Comparison of ENCODE assay signal across 8 mouse cellular contexts in the genomic region with DNA sequence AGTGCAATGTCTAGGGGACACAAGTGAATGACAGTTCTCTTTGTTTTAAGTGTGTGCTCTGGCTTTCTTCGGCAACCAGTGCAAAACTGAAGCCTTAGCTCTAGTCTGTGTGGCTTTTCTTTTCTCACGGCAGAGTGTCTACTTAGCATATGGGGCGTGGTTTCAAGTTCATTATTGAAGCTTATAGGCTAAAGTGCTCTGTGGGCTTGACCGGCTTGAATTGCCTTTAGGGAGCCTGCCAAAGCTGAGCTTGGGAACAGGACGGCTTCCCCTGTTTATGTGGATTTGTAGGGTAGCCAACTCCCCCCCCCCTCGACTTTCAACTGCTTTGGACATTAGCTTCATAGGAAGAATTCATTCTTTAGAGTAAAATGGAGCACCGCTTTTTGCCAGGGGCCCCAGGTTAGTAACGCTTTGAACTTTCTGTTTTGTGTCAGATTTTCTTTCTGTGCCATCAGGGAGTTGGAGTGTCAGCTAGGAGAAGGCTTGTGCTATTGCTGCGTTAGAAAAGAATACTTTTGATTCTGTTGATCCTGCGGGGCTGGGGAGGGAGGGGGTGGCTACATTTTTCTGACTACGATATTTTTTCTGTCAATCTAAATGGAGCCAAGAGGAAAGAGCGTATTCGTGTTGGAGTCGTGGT. TPM values are rescaled to one million over a fixed set of nuclear protein-coding genes. Genes with fewer than 3 reads are reported as not detected.
DNase-seq lines count a peak whose midpoint lies in the region; ATAC-seq and TF ChIP-seq lines count a peak whose summit lies in the region.

No protein-coding gene starts in this region.

- TF ChIP-seq CTCF in stomach, postnatal 0 days (IDR thresholded peaks at IDR 0.05; ENCODE audit: low read depth): peak; percentile 12; the same call in 1 of the 2 replicates

- no peaks in the 10 kb centered on the region for H3K36me3 ChIP-seq in embryonic facial prominence, embryonic 15.5 days
- H3K36me3 ChIP-seq in heart, embryonic 10.5 days: no peaks in the 10 kb centered on the region
- no peaks in the 10 kb centered on the region for H3K36me3 ChIP-seq in midbrain, embryonic 16.5 days (ENCODE audit: control insufficient read depth, insufficient read depth, low read length)
- no peaks in the 10 kb centered on the region for H3K36me3 ChIP-seq in stomach, postnatal 0 days (ENCODE audit: control insufficient read depth, insufficient read depth, low read length)

- 3% methylated on average over 14 of the region's 14 CpGs for WGBS in embryonic facial prominence, embryonic 15.5 days
- 22% methylated on average over 14 of the region's 14 CpGs for WGBS in heart, embryonic 10.5 days
- WGBS in midbrain, embryonic 16.5 days: 5% methylated on average over 14 of the region's 14 CpGs
- 4% methylated on average over 14 of the region's 14 CpGs for WGBS in stomach, postnatal 0 days

- H3K9ac ChIP-seq in embryonic facial prominence, embryonic 15.5 days: no peak overlapping the region
- no peak overlapping the region for H3K9ac ChIP-seq in midbrain, embryonic 16.5 days (ENCODE audit: low read depth, low read length)
- H3K9ac ChIP-seq in stomach, postnatal 0 days (ENCODE audit: low read length): peak overlapping the region; percentile 41; the same call in 1 of the 2 replicates

- H3K27me3 ChIP-seq in embryonic facial prominence, embryonic 15.5 days: no peaks in the 10 kb centered on the region
- no peaks in the 10 kb centered on the region for H3K27me3 ChIP-seq in heart, embryonic 10.5 days (ENCODE audit: insufficient read depth, poor library complexity, severe bottlenecking)
- H3K27me3 ChIP-seq in midbrain, embryonic 16.5 days (ENCODE audit: control insufficient read depth, insufficient read depth, low read depth, low read length): no peaks in the 10 kb centered on the region
- H3K27me3 ChIP-seq in stomach, postnatal 0 days (ENCODE audit: control insufficient read depth, insufficient read depth, low read length): no peaks in the 10 kb centered on the region

- peak overlapping the region; percentile 80 for H3K27ac ChIP-seq in embryonic facial prominence, embryonic 15.5 days (replicated peaks)
- no peak overlapping the region for H3K27ac ChIP-seq in heart, embryonic 10.5 days
- H3K27ac ChIP-seq in midbrain, embryonic 16.5 days (ENCODE audit: low read length): peak overlapping the region; percentile 63
- peak overlapping the region; percentile 84 for H3K27ac ChIP-seq in stomach, postnatal 0 days (replicated peaks)

- peaks cover 24% of the 10 kb centered on the region for H3K4me1 ChIP-seq in embryonic facial prominence, embryonic 15.5 days
- H3K4me1 ChIP-seq in heart, embryonic 10.5 days: peaks cover 15% of the 10 kb centered on the region
- H3K4me1 ChIP-seq in midbrain, embryonic 16.5 days (ENCODE audit: control insufficient read depth, insufficient read depth, low read length): peaks cover 8% of the 10 kb centered on the region
- peaks cover 2% of the 10 kb centered on the region; the same call in 1 of the 2 replicates for H3K4me1 ChIP-seq in stomach, postnatal 0 days (replicated peaks; ENCODE audit: control insufficient read depth, insufficient read depth)

- peak; percentile 92 for ATAC-seq in embryonic facial prominence, embryonic 15.5 days (ENCODE audit: insufficient number of reproducible peaks, low FRiP score, low TSS enrichment, low read depth)
- ATAC-seq in midbrain, embryonic 16.5 days: peak; percentile 95
- ATAC-seq in stomach, postnatal 0 days (ENCODE audit: low FRiP score, low TSS enrichment): peak; percentile 93

- peak; percentile 43 for DNase-seq in urinary bladder, postnatal 25 days (ENCODE audit: low spot score)
- DNase-seq in urinary bladder, postnatal 10 days (ENCODE audit: low spot score): no peak
- no peak for DNase-seq in heart, embryonic 10.5 days (ENCODE audit: low spot score)
- DNase-seq in kidney, adult 8-10 months: peak; percentile 77 to 82
- DNase-seq in liver: peak; percentile 61
- peak; percentile 74 for DNase-seq in stomach, postnatal 0 days (ENCODE audit: low spot score)

- H3K4me2 ChIP-seq in embryonic facial prominence, embryonic 15.5 days (replicated peaks): peak overlapping the region; percentile 58
- H3K4me2 ChIP-seq in midbrain, embryonic 16.5 days (ENCODE audit: low read length): peak overlapping the region; percentile 44
- peak overlapping the region; percentile 57 for H3K4me2 ChIP-seq in stomach, postnatal 0 days (replicated peaks; ENCODE audit: low read depth)

- no peak for TF ChIP-seq EP300 in stomach, postnatal 0 days (optimal IDR thresholded peaks at IDR 0.05)

- peak overlapping the region; percentile 41 for H3K4me3 ChIP-seq in embryonic facial prominence, embryonic 15.5 days (replicated peaks)
- H3K4me3 ChIP-seq in heart, embryonic 10.5 days: peak overlapping the region; percentile 50
- H3K4me3 ChIP-seq in midbrain, embryonic 16.5 days (ENCODE audit: low read depth, low read length): peak overlapping the region; percentile 27
- H3K4me3 ChIP-seq in stomach, postnatal 0 days (ENCODE audit: low read depth, low read length): peak overlapping the region; percentile 43

- no peaks in the 10 kb centered on the region for H3K9me3 ChIP-seq in embryonic facial prominence, embryonic 15.5 days (replicated peaks)
- no peaks in the 10 kb centered on the region for H3K9me3 ChIP-seq in heart, embryonic 10.5 days
- no peaks in the 10 kb centered on the region for H3K9me3 ChIP-seq in midbrain, embryonic 16.5 days (replicated peaks; ENCODE audit: control insufficient read depth, low read length, poor library complexity, severe bottlenecking)
- H3K9me3 ChIP-seq in stomach, postnatal 0 days (ENCODE audit: control insufficient read depth, low read length): no peaks in the 10 kb centered on the region

RNA-seq across cellular contexts. Expression of gene Pld1, which starts 45.6 kb away (rescaled TPM):
- polyA plus RNA-seq in embryonic facial prominence, embryonic 15.5 days (2015; fragmentation: Nextera tagmentation; extraction: Ambion mirVana): 6.4 and 7.1 TPM in 2 replicates
- 5.7 TPM in 2 replicates for polyA plus RNA-seq in heart, embryonic 10.5 days (2016; fragmentation: Nextera tagmentation; extraction: Ambion mirVana)
- 4.0 and 4.1 TPM in 2 replicates for polyA plus RNA-seq in midbrain, embryonic 16.5 days (2015; fragmentation: Nextera tagmentation; extraction: Ambion mirVana)
- polyA plus RNA-seq in stomach, postnatal 0 days (2015; fragmentation: Nextera tagmentation; extraction: Ambion mirVana): 5.7 and 5.8 TPM in 2 replicates

Comparison
In these comparisons a context has a peak if more than half of its experiments do, and no peak if none do; other contexts are left out.
1. DNase-seq: peak in urinary bladder, postnatal 25 days (single experiment), kidney, adult 8-10 months (2 of 2), liver (single experiment) and stomach, postnatal 0 days (single experiment); none in urinary bladder, postnatal 10 days (single experiment) and heart, embryonic 10.5 days (single experiment).
2. Peak in every context shown above with its lines, with median percentiles within 50 percentile points of each other: ATAC-seq, H3K4me2 ChIP-seq and H3K4me3 ChIP-seq.